Mouse (Mus musculus) liver, embryonic 15.5 days (tissue): ENCODE data around the gene Ap1s1. TPM values are rescaled to one million over a fixed set of nuclear protein-coding genes. Genes with fewer than 3 reads are reported as not detected.
A peak's percentile ranks its signal among the peaks of the same experiment; 100 is the strongest.

Experiments used
- ATAC-seq: fragments of 200-750 bp; cut with Nextera tagmentation; 2 replicates; pipeline ENCODE4 v1.8.0; 2017; ENCODE audit warnings: moderate number of reproducible peaks, mild to moderate bottlenecking, moderate library complexity; ENCODE audit not compliant: insufficient read depth
- H3K27ac ChIP-seq: fragments of 300-500 bp; sonication (generic); replicated peaks from 2 replicates; pipeline ENCODE4 v1.5.1; 2015; ENCODE audit warnings: mild to moderate bottlenecking, inconsistent platforms
- H3K27me3 ChIP-seq: fragments of 300-500 bp; sonication (generic); 2 replicates; pipeline ENCODE4 v1.6.1; 2015; ENCODE audit warnings: mild to moderate bottlenecking, inconsistent platforms
- H3K36me3 ChIP-seq: fragments of 300-500 bp; sonication (generic); replicated peaks from 2 replicates; pipeline ENCODE4 v1.6.1; 2015; ENCODE audit warnings: moderate library complexity, mild to moderate bottlenecking, inconsistent platforms
- H3K4me1 ChIP-seq: fragments of 300-500 bp; sonication (generic); replicated peaks from 2 replicates; pipeline ENCODE4 v1.6.1; 2015; ENCODE audit warnings: inconsistent platforms
- H3K4me2 ChIP-seq: fragments of 300-500 bp; sonication (generic); 2 replicates; pipeline ENCODE4 v1.6.1; 2015; ENCODE audit warnings: moderate library complexity, mild to moderate bottlenecking, inconsistent platforms
- H3K4me3 ChIP-seq: fragments of 300-500 bp; sonication (generic); replicated peaks from 2 replicates; pipeline ENCODE4 v1.5.1; 2015; ENCODE audit warnings: mild to moderate bottlenecking, inconsistent platforms
- H3K9ac ChIP-seq: fragments of 300-500 bp; sonication (generic); 2 replicates; pipeline ENCODE4 v1.6.1; 2015; ENCODE audit warnings: moderate library complexity, mild to moderate bottlenecking, inconsistent platforms
- H3K9me3 ChIP-seq: fragments of 300-500 bp; sonication (generic); replicated peaks from 2 replicates; pipeline ENCODE4 v1.6.1; 2016; ENCODE audit warnings: inconsistent platforms
- WGBS: fragments of 180-500 bp; shearing (Covaris S2); methylation state at CpG from one replicate; pipeline ENCODE4 v1.1.7; 2015; ENCODE audit warnings: mixed read lengths; ENCODE audit not compliant: insufficient replicate concordance; 5-methylcytosine and 5-hydroxymethylcytosine counted together
- polyA plus RNA-seq: library from polyadenylated mRNA; unstranded; fragments of >200 nt; fragmentation: Nextera tagmentation; extraction: Ambion mirVana; gene quantifications from 2 replicates; pipeline ENCODE4 v1.2.1, GENCODE M21; 2015

Ap1s1 gene
- polyA plus RNA-seq, 1 experiment from 2014 or later = 77.6 TPM

DNA sequence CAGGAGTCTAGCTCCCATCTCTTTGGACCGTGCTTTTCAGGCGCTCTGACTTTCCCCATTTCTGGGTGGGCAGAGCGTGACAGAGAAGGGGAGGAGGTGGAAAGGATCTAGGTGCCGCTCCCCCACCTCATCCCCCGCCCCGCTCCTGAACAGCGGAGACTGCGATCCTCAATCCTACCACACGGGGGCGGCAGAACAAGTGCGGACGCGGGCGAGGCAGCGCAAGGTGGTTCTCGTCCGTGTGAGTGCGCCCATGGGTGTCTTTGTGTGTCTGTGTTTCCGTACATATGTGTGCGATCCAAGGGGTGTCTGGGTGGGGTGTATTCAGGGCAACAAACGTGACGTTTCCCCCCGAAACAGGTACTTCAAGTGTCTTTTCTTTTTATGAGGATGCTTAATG, 20.8 kb downstream of the Ap1s1 start:
- Histone ChIP-seq H3K9me3 (no peaks in the 10 kb centered on the region), H3K36me3 (no peaks in the 10 kb centered on the region), H3K27ac (no peak overlapping the region), H3K4me2 (no peak overlapping the region), H3K4me3 (no peak overlapping the region), H3K4me1 (peaks cover 13% of the 10 kb centered on the region), H3K9ac (no peak overlapping the region), H3K27me3 (peaks cover 79% of the 10 kb centered on the region)
- no peak for ATAC-seq
- WGBS = 1% methylated on average over 23 of the region's 23 CpGs

DNA sequence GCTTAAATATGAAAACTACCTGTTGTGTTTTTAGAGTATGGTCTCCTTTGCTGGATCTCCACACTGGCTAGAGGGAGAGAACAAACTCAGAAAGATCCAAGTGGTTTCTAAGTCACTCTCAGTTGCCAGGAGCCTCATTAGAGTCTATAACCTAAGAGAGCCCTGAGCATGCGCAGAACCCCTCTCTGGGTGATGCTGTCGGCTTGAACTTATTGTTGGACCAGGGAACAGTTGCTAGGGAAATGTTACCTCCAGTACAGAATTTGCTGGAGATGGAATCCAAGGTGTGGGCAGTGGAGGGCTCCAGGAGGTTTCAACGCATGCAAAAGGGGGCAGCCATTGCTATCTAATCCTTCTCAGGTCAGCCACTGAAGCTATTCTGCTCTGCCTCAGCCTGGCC, 21.6 kb downstream of the Ap1s1 start:
- no peaks in the 10 kb centered on the region for H3K36me3 ChIP-seq
- H3K27ac ChIP-seq = no peak overlapping the region
- no peak overlapping the region for H3K4me3 ChIP-seq
- 38% methylated on average over 3 of the region's 3 CpGs for WGBS
- H3K9ac ChIP-seq = no peak overlapping the region
- no peak for ATAC-seq
- no peaks in the 10 kb centered on the region for H3K9me3 ChIP-seq
- H3K4me1 ChIP-seq = peaks cover 5% of the 10 kb centered on the region
- H3K27me3 ChIP-seq = peaks cover 70% of the 10 kb centered on the region
- no peak overlapping the region for H3K4me2 ChIP-seq

DNA sequence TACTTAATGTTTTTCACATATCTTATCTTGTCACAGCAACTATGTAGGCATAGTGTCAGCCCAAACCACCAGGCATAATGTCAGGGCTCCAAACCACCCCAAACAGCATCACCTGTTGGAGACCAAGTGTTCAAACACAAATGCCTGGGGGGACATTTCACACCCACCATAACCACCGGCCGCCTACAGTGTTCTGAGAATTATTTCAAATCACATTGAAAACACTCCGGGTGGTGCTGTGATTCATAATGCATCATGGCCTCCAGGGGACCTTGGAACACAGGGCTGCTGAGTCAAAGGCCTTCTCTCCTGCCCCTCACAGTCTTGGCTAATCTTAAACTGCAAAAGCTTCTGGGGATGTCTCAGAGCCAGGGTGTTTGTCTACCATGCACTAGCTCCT, 30.0 kb downstream of the Ap1s1 start:
- Histone ChIP-seq H3K27ac (no peak overlapping the region), H3K4me1 (no peaks in the 10 kb centered on the region), H3K27me3 (peaks cover 3% of the 10 kb centered on the region; the same call in 1 of the 2 replicates), H3K4me2 (no peak overlapping the region), H3K4me3 (no peak overlapping the region), H3K9ac (no peak overlapping the region), H3K9me3 (no peaks in the 10 kb centered on the region), H3K36me3 (no peaks in the 10 kb centered on the region)
- WGBS = 63% methylated on average over 3 of the region's 3 CpGs
- ATAC-seq = no peak

DNA sequence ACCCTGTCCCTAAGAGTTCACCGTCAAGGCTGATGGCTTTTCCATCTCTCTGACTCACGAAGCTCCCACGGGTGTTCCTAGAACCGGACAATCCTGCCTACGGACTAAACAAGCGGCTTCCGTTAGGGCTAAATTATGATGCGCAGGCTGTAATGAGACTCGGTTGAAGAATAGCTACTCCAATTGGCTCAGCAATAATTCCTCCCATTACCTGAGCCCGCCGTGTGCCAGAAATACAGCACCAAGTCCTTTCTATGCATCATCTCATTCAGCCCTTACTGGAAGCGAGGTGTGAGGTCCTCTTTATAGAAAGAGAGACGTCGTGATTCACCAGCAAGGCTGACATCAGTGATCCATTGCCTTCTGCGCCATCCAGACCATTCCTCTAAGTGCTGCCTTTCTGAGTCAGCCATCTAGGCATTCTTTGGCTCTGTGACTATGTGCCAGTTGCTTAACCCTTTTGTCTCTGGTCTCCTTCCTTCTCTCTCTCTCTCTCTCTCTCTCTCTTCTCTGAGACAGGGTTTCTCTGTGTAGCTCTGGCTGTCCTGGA, 33.5 kb downstream of the Ap1s1 start:
- Histone ChIP-seq H3K36me3 (no peaks in the 10 kb centered on the region), H3K27me3 (peaks cover 14% of the 10 kb centered on the region; the same call in 1 of the 2 replicates), H3K4me2 (no peak overlapping the region), H3K9me3 (no peaks in the 10 kb centered on the region), H3K4me1 (no peaks in the 10 kb centered on the region), H3K9ac (no peak overlapping the region), H3K4me3 (no peak overlapping the region), H3K27ac (no peak overlapping the region)
- no peak for ATAC-seq
- WGBS = 62% methylated on average over 15 of the region's 15 CpGs

DNA sequence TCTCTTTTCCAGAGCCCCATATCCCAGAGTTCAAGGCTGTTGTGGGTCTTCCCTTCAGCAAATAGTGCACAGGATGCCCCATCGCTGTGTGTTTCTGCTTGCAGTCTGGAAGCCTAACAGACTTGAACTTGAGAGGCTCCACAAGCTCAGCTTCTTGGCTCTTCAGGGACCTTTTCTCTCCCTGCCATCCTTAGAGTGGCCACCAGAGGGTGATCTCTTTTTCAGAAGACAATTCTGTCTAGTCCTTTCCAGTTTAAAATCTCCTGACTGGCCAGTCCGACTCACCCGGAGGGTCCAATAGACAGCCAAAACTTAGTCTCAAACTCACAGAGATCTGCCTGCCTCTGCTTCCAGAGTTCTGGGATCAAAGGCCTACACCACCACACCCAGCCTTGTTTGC, 35.9 kb downstream of the Ap1s1 start:
- H3K4me1 ChIP-seq = no peaks in the 10 kb centered on the region
- no peak overlapping the region for H3K4me3 ChIP-seq
- H3K27me3 ChIP-seq = peaks cover 24% of the 10 kb centered on the region
- H3K9me3 ChIP-seq = no peaks in the 10 kb centered on the region
- no peak for ATAC-seq
- H3K27ac ChIP-seq = no peak overlapping the region
- H3K36me3 ChIP-seq = no peaks in the 10 kb centered on the region
- H3K4me2 ChIP-seq = no peak overlapping the region
- WGBS = 12% methylated on average over 3 of the region's 3 CpGs
- no peak overlapping the region for H3K9ac ChIP-seq

DNA sequence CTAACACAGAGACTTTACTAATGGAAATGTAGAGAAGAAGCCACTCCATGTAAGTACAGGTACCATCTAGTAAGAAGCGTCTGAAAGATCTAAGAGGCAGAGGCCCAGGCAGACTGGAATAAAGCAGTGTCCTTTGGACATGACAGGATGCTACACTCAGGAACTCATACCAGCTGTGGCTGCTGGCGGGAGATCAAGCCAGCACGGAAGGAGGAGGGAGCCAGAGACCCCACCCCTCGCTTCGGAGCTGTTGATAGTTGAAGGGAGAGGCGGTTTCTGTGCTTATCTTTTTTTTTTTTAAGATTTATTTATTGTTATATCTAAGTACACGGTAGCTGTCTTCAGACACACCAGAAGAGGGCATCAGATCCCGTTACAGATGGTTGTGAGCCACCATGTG, 38.7 kb downstream of the Ap1s1 start:
- Histone ChIP-seq H3K4me1 (no peaks in the 10 kb centered on the region), H3K4me2 (no peak overlapping the region), H3K9ac (no peak overlapping the region), H3K27me3 (peaks cover 21% of the 10 kb centered on the region), H3K4me3 (no peak overlapping the region), H3K27ac (no peak overlapping the region), H3K36me3 (no peaks in the 10 kb centered on the region), H3K9me3 (no peaks in the 10 kb centered on the region)
- 41% methylated on average over 8 of the region's 8 CpGs for WGBS
- no peak for ATAC-seq

DNA sequence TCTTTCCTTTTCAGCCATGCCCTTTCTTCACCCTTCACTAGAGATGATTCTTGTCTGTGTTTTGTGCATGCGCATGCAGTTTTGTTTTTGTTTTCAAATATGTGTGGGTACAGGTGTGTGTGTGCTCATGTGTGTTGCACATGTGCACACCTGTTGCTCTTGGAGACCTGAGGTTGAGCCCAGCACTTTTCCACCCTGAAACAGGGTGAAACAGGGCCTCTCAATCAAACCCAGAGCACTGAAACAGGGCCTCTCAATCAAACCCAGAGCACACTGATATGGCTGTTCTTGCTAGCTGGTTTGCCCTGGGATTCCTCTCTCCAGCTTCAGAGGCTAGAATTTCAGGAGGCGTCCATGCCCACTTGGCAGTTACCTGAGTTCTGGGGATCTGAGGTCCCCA, 45.3 kb downstream of the Ap1s1 start:
- no peaks in the 10 kb centered on the region for H3K27me3 ChIP-seq
- no peak for ATAC-seq
- H3K9me3 ChIP-seq = no peaks in the 10 kb centered on the region
- H3K9ac ChIP-seq = no peak overlapping the region
- H3K4me3 ChIP-seq = no peak overlapping the region
- no peak overlapping the region for H3K27ac ChIP-seq
- H3K4me1 ChIP-seq = peaks cover 13% of the 10 kb centered on the region
- H3K4me2 ChIP-seq = no peak overlapping the region
- 0 out of 2 replicates have a peak, but pooled peaks cover 6% of the 10 kb centered on the region for H3K36me3 ChIP-seq
- WGBS = 67% methylated on average over 2 of the region's 2 CpGs

DNA sequence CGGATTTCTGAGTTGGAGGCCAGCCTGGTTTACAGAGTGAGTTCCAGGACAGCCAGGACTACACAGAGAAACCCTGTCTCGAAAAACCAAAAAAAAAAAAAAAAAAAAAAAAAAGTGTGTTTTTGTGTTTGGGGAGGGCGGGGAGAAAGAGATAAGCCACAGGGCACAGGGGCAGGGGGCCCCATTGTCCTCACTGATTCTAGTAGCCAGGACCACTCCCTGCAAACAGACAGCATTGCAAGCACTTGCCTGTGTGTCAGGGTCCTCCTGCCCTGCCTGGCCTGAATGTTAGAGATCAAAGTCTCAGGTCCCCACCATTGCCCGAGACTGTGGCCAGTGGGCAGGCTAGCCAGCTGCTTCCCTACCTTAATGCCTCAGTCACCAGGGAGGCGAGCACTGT, 46.5 kb downstream of the Ap1s1 start:
- Histone ChIP-seq H3K9ac (no peak overlapping the region), H3K27me3 (no peaks in the 10 kb centered on the region), H3K27ac (no peak overlapping the region), H3K9me3 (no peaks in the 10 kb centered on the region), H3K4me3 (no peak overlapping the region), H3K4me1 (peaks cover 13% of the 10 kb centered on the region), H3K4me2 (no peak overlapping the region), H3K36me3 (peaks cover 17% of the 10 kb centered on the region)
- WGBS = 37% methylated on average over 5 of the region's 5 CpGs
- ATAC-seq = no peak

DNA sequence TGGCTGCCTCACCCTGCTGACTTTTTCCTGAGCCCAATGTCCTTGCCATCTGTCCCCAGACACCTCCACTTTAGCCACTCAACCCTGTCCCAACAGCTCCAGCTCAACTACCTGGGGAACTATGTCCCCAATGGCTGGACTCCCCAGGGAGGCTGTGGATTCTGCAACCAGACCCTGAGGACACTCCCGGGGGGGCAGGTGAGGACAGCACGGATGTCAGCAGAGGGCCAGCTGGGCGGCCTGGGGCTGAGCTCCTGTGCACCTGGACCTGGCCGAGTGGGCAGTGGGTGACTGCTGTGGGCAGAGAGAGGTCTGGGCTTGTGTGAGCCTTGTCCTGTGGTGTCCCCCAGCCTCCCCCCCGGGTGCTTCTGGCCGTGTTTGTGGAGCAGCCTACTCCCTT, 56.1 kb downstream of the Ap1s1 start:
- Histone ChIP-seq H3K27ac (no peak overlapping the region), H3K9ac (no peak overlapping the region), H3K27me3 (no peaks in the 10 kb centered on the region), H3K9me3 (no peaks in the 10 kb centered on the region), H3K4me2 (no peak overlapping the region), H3K36me3 (peaks cover 47% of the 10 kb centered on the region), H3K4me1 (peaks cover 29% of the 10 kb centered on the region), H3K4me3 (no peak overlapping the region)
- no peak for ATAC-seq
- WGBS = 59% methylated on average over 6 of the region's 6 CpGs

DNA sequence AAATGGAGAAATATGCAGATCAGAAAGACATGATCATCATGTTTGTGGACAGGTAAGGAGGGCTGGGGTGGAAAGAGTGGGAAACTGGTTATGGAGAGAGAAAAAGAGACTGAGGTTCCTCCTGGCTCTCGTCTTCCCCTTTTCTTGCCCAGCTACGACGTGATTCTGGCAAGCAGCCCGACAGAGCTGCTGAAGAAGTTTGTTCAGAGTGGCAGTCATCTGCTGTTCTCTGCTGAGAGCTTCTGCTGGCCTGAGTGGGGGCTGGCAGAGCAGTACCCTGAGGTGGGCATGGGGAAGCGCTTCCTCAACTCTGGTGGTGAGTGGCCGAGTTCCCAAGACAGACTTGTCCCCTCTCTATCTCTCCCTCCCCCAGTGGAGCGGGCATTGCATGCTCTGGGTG, 57.5 kb downstream of the Ap1s1 start:
- Histone ChIP-seq H3K4me3 (peak overlapping the region; percentile 93), H3K4me2 (peak overlapping the region; percentile 98), H3K9ac (no peak overlapping the region; the same call in 1 of the 2 replicates), H3K9me3 (no peaks in the 10 kb centered on the region), H3K4me1 (peaks cover 29% of the 10 kb centered on the region), H3K27me3 (no peaks in the 10 kb centered on the region), H3K27ac (0 out of 2 replicates have a peak overlapping the region, but pooled peaks have one; percentile 92), H3K36me3 (peaks cover 34% of the 10 kb centered on the region)
- ATAC-seq = no peak
- 45% methylated on average over 7 of the region's 7 CpGs for WGBS

DNA sequence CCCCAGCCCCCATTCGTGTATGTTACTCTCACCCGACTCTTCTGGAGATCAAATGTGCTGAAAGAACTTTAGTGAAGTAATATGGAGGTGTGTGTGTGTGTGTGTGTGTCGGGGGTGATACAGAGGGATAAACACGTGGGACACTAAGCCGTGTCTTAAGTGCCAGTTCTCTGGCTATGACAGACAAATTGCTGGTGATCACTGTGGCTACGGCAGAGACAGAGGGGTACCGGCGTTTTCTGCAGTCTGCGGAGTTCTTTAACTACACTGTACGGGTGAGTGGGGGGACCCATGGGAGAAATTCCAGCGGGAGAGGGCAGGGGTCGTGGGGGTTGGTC, 58.0 kb downstream of the Ap1s1 start, which contains the start of gene Znhit1:
Gene Znhit1, minus strand, starts transcription at position 88 of the 338 bp plus-strand sequence.
- Histone ChIP-seq H3K27ac (peak within 1 kb of the TSS; percentile 92), H3K4me3 (peak within 1 kb of the TSS; percentile 93), H3K9me3 (no peaks in the 10 kb centered on the region), H3K9ac (peak within 1 kb of the TSS; percentile 92), H3K4me1 (peaks cover 29% of the 10 kb centered on the region), H3K4me2 (peak within 1 kb of the TSS; percentile 98), H3K27me3 (no peaks in the 10 kb centered on the region), H3K36me3 (peaks cover 29% of the 10 kb centered on the region)
- no peak for ATAC-seq
- WGBS = 7% methylated on average over 12 of the region's 12 CpGs
